Mouse (Mus musculus): Measurements from ENCODE around the gene Ttc17. TPM values are rescaled to one million over a fixed set of nuclear protein-coding genes. Genes with fewer than 3 reads are reported as not detected.
"Not testable (repeated sequence)": the region's sequence is repeated elsewhere in the genome, so short reads cannot be mapped to it uniquely, and the experiment has no call there.

The Ttc17 gene
- polyA plus RNA-seq, 1 experiment from 2014 or later, result 18.4 TPM

DNA sequence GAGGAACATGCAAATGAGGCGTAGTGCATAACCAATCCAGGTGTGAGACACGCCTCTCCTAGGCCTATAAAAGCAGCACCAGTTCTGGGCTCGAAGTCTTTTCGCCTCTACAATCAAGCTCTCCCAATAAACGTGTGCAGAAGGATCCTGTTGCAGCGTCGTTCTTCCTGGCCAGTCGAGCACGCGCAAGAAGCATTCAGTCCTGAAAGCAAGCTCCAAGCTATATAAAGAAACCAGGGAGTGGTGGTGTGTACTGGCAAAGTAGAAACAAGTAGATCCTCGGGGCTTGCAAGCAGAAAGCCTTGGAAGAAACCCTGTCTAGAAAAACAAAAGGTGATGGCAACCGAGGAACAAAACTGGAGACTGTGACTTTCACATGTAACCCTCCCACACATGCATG lies 15.4 kb downstream of the Ttc17 start:
- not testable (repeated sequence) for H3K27me3 ChIP-seq (ENCODE audit: control insufficient read depth, insufficient read depth, low read length); H3K27ac ChIP-seq (ENCODE audit: low read depth, low read length); H3K4me1 ChIP-seq (ENCODE audit: control insufficient read depth, insufficient read depth, low read length); H3K9me3 ChIP-seq (ENCODE audit: control insufficient read depth, low read length); H3K9ac ChIP-seq (ENCODE audit: low read depth, low read length); H3K36me3 ChIP-seq (ENCODE audit: control insufficient read depth, insufficient read depth, low read length); H3K4me3 ChIP-seq (ENCODE audit: low read length); H3K4me2 ChIP-seq (replicated peaks; ENCODE audit: low read depth, low read length); ATAC-seq (ENCODE audit: low FRiP score, low TSS enrichment)
- WGBS, result 90% methylated on average over 10 of the region's 12 CpGs

DNA sequence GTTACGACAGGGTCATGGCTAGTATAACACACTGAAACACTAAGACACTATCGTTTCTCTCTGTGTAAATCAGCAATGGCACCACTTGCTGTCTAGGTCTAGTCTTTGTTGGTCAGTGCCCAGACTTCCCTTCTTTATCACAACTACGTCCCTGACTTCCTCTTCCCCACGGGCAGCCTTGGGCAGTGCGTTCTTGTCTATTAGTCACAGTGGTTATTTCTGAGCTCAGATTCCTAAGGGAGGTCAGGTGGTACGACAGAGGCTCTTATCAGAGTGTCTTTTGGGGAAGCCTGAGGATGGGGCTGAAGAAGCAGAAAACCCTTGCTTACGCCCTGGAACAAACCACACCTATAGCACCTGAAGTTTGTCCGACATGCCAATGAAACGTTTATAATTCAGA lies 17.5 kb downstream of the Ttc17 start:
- Histone ChIP-seq H3K4me3 (ENCODE audit: low read length) (no peak overlapping the region), H3K27me3 (ENCODE audit: control insufficient read depth, insufficient read depth, low read length) (no peaks in the 10 kb centered on the region), H3K36me3 (ENCODE audit: control insufficient read depth, insufficient read depth, low read length) (peaks cover 7% of the 10 kb centered on the region), H3K27ac (ENCODE audit: low read depth, low read length) (no peak overlapping the region), H3K4me2 (replicated peaks; ENCODE audit: low read depth, low read length) (no peak overlapping the region), H3K9ac (ENCODE audit: low read depth, low read length) (no peak overlapping the region), H3K4me1 (ENCODE audit: control insufficient read depth, insufficient read depth, low read length) (no peaks in the 10 kb centered on the region), H3K9me3 (ENCODE audit: control insufficient read depth, low read length) (no peaks in the 10 kb centered on the region)
- WGBS, result 83% methylated on average over 9 of the region's 9 CpGs
- no peak for ATAC-seq (ENCODE audit: low FRiP score, low TSS enrichment)

DNA sequence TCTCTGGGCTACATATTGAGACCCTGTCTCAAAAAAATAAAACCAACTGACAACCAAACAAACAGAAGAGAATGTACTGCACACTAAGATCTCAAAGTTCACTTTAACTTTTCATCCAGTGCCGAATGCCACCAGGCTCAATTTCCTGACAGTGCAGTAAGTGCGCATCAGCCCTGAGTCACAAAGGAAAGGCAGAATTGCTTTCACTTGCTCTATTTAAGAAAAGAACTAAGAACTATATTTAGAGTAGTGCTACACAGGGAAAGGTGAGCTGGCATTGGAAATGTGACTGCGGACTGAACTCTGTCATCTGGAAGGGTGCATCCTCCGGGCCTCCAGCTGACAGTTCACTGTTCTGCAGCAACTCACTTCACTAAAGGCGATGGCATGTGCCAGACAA lies 18.6 kb downstream of the Ttc17 start:
- no peak overlapping the region for H3K4me3 ChIP-seq (ENCODE audit: low read length)
- H3K27me3 ChIP-seq (ENCODE audit: control insufficient read depth, insufficient read depth, low read length), result no peaks in the 10 kb centered on the region
- no peak overlapping the region for H3K9ac ChIP-seq (ENCODE audit: low read depth, low read length)
- no peak overlapping the region for H3K4me2 ChIP-seq (replicated peaks; ENCODE audit: low read depth, low read length)
- peaks cover 12% of the 10 kb centered on the region for H3K36me3 ChIP-seq (ENCODE audit: control insufficient read depth, insufficient read depth, low read length)
- no peak overlapping the region for H3K27ac ChIP-seq (ENCODE audit: low read depth, low read length)
- 87% methylated on average over 5 of the region's 5 CpGs for WGBS
- no peaks in the 10 kb centered on the region for H3K9me3 ChIP-seq (ENCODE audit: control insufficient read depth, low read length)
- no peak for ATAC-seq (ENCODE audit: low FRiP score, low TSS enrichment)
- H3K4me1 ChIP-seq (ENCODE audit: control insufficient read depth, insufficient read depth, low read length), result no peaks in the 10 kb centered on the region

DNA sequence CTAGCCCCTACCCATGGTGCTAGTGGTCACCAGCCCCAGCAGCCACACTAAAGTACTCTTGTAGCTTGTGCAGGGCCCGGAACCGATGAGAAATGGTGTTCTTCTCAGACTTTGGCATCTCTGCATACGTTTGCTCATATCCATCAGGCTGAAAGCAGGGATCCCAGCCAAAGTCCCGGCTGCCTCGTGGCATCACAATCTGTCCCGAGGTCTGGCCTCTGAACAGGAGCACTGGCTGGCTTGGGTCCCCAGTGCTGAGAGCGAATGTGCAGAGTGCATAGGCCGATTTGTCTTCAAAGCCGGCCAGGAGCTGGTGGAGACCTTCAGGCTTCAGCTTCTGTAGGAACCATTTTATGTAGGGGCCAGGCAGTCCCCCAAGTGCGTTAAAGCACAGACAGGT lies 22.0 kb downstream of the Ttc17 start:
- H3K27ac ChIP-seq (ENCODE audit: low read depth, low read length); H3K27me3 ChIP-seq (ENCODE audit: control insufficient read depth, insufficient read depth, low read length); ATAC-seq (ENCODE audit: low FRiP score, low TSS enrichment); H3K9ac ChIP-seq (ENCODE audit: low read depth, low read length); H3K9me3 ChIP-seq (ENCODE audit: control insufficient read depth, low read length); H3K4me1 ChIP-seq (ENCODE audit: control insufficient read depth, insufficient read depth, low read length); H3K4me2 ChIP-seq (replicated peaks; ENCODE audit: low read depth, low read length); H3K4me3 ChIP-seq (ENCODE audit: low read length): not testable (repeated sequence)
- WGBS, result 95% methylated on average over 10 of the region's 10 CpGs
- peaks cover 17% of the 10 kb centered on the region for H3K36me3 ChIP-seq (ENCODE audit: control insufficient read depth, insufficient read depth, low read length)

DNA sequence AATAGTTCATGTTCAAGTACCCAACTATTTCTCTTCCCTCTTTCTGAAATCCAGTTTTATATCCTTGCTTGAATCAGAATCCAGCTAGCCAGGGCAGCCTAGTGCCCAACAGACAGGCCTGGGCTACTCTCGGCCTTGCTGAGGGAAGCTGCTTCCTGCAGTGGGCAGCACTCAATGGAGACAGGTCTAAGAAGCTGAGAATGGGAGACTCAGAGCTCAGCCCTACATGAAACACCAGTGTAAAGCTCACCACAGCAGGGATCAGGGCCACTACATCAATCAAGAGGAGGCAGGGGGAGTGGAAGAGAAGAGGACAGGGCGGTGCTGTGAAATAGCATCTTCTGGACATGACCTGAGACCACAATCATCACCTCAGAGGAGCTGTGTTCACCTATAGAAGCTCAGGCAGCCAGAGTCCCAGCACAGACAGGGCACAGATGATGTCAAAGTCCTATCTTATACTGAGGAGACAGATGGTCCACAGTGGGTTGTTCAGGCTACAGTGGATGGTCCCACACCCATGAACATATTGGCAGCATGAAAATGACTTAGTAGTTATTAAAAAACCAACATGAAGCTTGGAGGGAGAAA lies 25.3 kb downstream of the Ttc17 start:
- Histone ChIP-seq H3K36me3 (ENCODE audit: control insufficient read depth, insufficient read depth, low read length) (peaks cover 26% of the 10 kb centered on the region), H3K27me3 (ENCODE audit: control insufficient read depth, insufficient read depth, low read length) (no peaks in the 10 kb centered on the region), H3K9me3 (ENCODE audit: control insufficient read depth, low read length) (no peaks in the 10 kb centered on the region), H3K27ac (ENCODE audit: low read depth, low read length) (no peak overlapping the region), H3K9ac (ENCODE audit: low read depth, low read length) (no peak overlapping the region), H3K4me3 (ENCODE audit: low read length) (no peak overlapping the region), H3K4me1 (ENCODE audit: control insufficient read depth, insufficient read depth, low read length) (no peaks in the 10 kb centered on the region), H3K4me2 (replicated peaks; ENCODE audit: low read depth, low read length) (no peak overlapping the region)
- WGBS, result 85% methylated on average over 2 of the region's 2 CpGs
- ATAC-seq (ENCODE audit: low FRiP score, low TSS enrichment), result no peak

DNA sequence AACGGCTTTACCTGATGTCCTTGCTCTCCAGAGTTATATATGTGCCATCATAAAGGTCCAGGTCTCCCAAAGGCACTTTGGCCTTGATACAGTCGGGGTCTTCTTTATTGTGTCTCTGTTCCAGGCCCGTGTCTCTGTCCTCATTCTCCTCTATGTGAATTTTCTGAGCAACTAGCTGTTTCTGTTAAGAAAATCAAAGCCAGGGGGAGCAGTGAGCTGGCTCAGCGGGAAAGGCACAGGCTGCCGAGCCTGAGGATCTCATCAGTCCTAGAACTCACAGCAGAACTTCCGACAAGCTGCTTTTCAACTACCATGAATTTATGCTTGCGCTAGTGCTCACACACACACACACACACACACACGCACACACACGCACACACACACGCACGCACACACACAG lies 27.8 kb downstream of the Ttc17 start:
- Histone ChIP-seq H3K27me3 (ENCODE audit: control insufficient read depth, insufficient read depth, low read length) (no peaks in the 10 kb centered on the region), H3K36me3 (ENCODE audit: control insufficient read depth, insufficient read depth, low read length) (peaks cover 32% of the 10 kb centered on the region), H3K27ac (ENCODE audit: low read depth, low read length) (no peak overlapping the region), H3K9ac (ENCODE audit: low read depth, low read length) (no peak overlapping the region), H3K9me3 (ENCODE audit: control insufficient read depth, low read length) (no peaks in the 10 kb centered on the region), H3K4me1 (ENCODE audit: control insufficient read depth, insufficient read depth, low read length) (no peaks in the 10 kb centered on the region), H3K4me2 (replicated peaks; ENCODE audit: low read depth, low read length) (no peak overlapping the region), H3K4me3 (ENCODE audit: low read length) (no peak overlapping the region)
- no peak for ATAC-seq (ENCODE audit: low FRiP score, low TSS enrichment)
- WGBS, result 86% methylated on average over 11 of the region's 11 CpGs

DNA sequence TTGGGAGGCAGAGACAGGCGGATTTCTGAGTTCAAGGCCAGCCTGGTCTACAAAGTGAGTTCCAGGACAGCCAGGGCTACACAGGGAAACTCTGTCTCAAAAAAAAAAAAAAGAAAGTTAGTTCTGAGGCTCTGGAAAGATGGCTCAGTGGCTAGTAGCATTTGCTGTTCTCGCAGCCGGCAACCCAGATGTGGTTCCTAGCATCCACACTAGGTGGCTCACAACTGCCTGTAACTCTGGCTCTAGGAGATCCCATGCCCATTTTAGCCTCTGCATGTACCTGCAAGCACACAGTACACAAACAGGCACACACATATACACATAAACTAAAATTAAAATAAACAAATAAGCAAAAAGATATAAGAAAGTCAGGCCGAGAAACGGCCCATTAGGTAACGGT lies 35.4 kb downstream of the Ttc17 start:
- Histone ChIP-seq H3K27ac (ENCODE audit: low read depth, low read length) (no peak overlapping the region), H3K4me3 (ENCODE audit: low read length) (no peak overlapping the region), H3K4me1 (ENCODE audit: control insufficient read depth, insufficient read depth, low read length) (no peaks in the 10 kb centered on the region), H3K9ac (ENCODE audit: low read depth, low read length) (no peak overlapping the region), H3K4me2 (replicated peaks; ENCODE audit: low read depth, low read length) (no peak overlapping the region), H3K27me3 (ENCODE audit: control insufficient read depth, insufficient read depth, low read length) (no peaks in the 10 kb centered on the region), H3K9me3 (ENCODE audit: control insufficient read depth, low read length) (no peaks in the 10 kb centered on the region), H3K36me3 (ENCODE audit: control insufficient read depth, insufficient read depth, low read length) (peaks cover 45% of the 10 kb centered on the region)
- WGBS, result 88% methylated on average over 6 of the region's 6 CpGs
- no peak for ATAC-seq (ENCODE audit: low FRiP score, low TSS enrichment)

DNA sequence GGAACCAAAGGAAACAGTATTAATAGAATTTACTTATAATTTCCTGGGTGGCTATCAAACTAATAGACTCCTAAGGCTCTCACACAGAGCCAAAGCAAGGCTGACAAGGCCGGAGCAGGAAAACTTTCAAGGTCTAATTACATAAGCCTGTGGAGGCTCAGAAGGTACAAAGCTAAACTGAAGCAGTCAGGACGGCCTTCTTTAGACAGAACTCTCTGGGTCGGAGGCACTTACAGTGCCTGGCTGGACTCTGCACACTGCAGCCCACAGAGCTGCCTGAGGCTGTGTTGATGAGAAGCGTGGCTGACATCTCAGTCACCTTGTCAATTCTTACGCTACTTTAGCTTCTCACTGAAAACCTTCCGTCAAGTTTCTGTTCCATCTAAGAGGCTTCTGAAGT lies 42.7 kb downstream of the Ttc17 start:
- ATAC-seq (ENCODE audit: low FRiP score, low TSS enrichment), result no peak
- WGBS, result 95% methylated on average over 6 of the region's 6 CpGs
- Histone ChIP-seq H3K4me1 (ENCODE audit: control insufficient read depth, insufficient read depth, low read length) (no peaks in the 10 kb centered on the region), H3K9me3 (ENCODE audit: control insufficient read depth, low read length) (no peaks in the 10 kb centered on the region), H3K27ac (ENCODE audit: low read depth, low read length) (no peak overlapping the region), H3K9ac (ENCODE audit: low read depth, low read length) (no peak overlapping the region), H3K36me3 (ENCODE audit: control insufficient read depth, insufficient read depth, low read length) (peaks cover 65% of the 10 kb centered on the region), H3K27me3 (ENCODE audit: control insufficient read depth, insufficient read depth, low read length) (no peaks in the 10 kb centered on the region), H3K4me2 (replicated peaks; ENCODE audit: low read depth, low read length) (no peak overlapping the region), H3K4me3 (ENCODE audit: low read length) (no peak overlapping the region)

DNA sequence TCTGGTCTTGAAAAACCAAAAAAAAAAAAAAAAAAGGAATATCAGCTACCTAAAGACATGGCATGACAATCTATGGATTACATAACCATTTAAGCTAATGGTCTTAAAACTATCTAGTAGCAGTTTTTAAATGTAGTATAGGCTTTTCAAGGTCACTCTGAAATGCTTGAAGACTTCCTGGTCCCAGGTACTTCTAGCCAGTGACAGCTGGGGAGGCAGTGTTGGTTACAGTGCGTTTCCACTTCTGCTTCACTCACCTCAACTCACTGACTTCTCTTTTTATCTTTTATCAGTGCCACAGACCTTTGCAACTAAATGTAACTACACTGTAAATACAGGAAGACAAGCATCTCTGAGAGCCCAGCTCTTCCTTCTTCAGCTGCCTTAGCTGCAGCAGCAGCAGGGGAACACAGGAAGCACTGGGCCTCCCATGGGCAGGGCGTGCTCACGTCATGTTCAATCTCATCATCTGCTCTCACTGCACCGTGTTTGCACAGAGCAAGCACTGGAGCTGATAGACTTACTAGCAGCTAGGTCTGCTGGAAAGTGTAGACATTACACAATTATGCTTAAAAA lies 46.0 kb downstream of the Ttc17 start:
- Histone ChIP-seq H3K27ac (ENCODE audit: low read depth, low read length) (no peak overlapping the region), H3K4me2 (replicated peaks; ENCODE audit: low read depth, low read length) (no peak overlapping the region), H3K9ac (ENCODE audit: low read depth, low read length) (no peak overlapping the region), H3K4me3 (ENCODE audit: low read length) (no peak overlapping the region), H3K4me1 (ENCODE audit: control insufficient read depth, insufficient read depth, low read length) (no peaks in the 10 kb centered on the region), H3K9me3 (ENCODE audit: control insufficient read depth, low read length) (no peaks in the 10 kb centered on the region), H3K36me3 (ENCODE audit: control insufficient read depth, insufficient read depth, low read length) (peaks cover 70% of the 10 kb centered on the region), H3K27me3 (ENCODE audit: control insufficient read depth, insufficient read depth, low read length) (no peaks in the 10 kb centered on the region)
- 88% methylated on average over 4 of the region's 4 CpGs for WGBS
- no peak for ATAC-seq (ENCODE audit: low FRiP score, low TSS enrichment)
